Mouse (Mus musculus): Measurements from ENCODE around the gene Btbd2.
"Not testable (repeated sequence)": the region's sequence is repeated elsewhere in the genome, so short reads cannot be mapped to it uniquely, and the experiment has no call there.

Gene Btbd2

GRCm38 (mm10) chr10:80658194-80658840, 1.4 kb upstream of the Btbd2 start:
- in situ Hi-C loops (cut with MboI; ENCODE audit: unreplicated experiment in 2 of 2) = loop anchor here in 1 of 2 experiments (5.0 kb wide), 2 partner anchors 34 to 36 kb away; partner anchors contain the start of gene Csnk1g2

- in situ Hi-C loops (cut with MboI; ENCODE audit: unreplicated experiment in 2 of 2) = loop anchor here in 1 of 2 experiments (5.0 kb wide), 2 partner anchors 34 to 36 kb away; partner anchors contain the start of gene Csnk1g2
These were observed 575 bp downstream of the Btbd2 start for GRCm38 (mm10) chr10:80656130-80656862.

GRCm38 (mm10) chr10:80655406-80656129, 1.3 kb downstream of the Btbd2 start:
- in situ Hi-C loops (cut with MboI; ENCODE audit: unreplicated experiment in 2 of 2) = loop anchor here in 1 of 2 experiments (5.0 kb wide), 2 partner anchors 33 to 37 kb away; partner anchors contain the start of gene Csnk1g2

- in situ Hi-C loops (cut with MboI; ENCODE audit: unreplicated experiment in 2 of 2) = loop anchor here in 1 of 2 experiments (5.0 kb wide), 2 partner anchors 33 to 37 kb away; partner anchors contain the start of gene Csnk1g2
These were observed 2.0 kb downstream of the Btbd2 start for GRCm38 (mm10) chr10:80654866-80655265.

- in situ Hi-C loops (cut with MboI; ENCODE audit: unreplicated experiment in 2 of 2) = no loop called here
These were observed 3.6 kb downstream of the Btbd2 start for GRCm38 (mm10) chr10:80653156-80653720.

- in situ Hi-C loops (cut with MboI; ENCODE audit: unreplicated experiment in 2 of 2) = no loop called here
These were observed 6.5 kb downstream of the Btbd2 start for GRCm38 (mm10) chr10:80650392-80650791.

GRCm38 (mm10) chr10:80649910-80650309, 7.0 kb downstream of the Btbd2 start:
- in situ Hi-C loops (cut with MboI; ENCODE audit: unreplicated experiment in 2 of 2) = not testable (repeated sequence)

GRCm38 (mm10) chr10:80646936-80647335, 9.9 kb downstream of the Btbd2 start:
- in situ Hi-C loops (cut with MboI; ENCODE audit: unreplicated experiment in 2 of 2) = no loop called here

GRCm38 (mm10) chr10:80635345-80635744, 21.5 kb downstream of the Btbd2 start:
- in situ Hi-C loops (cut with MboI; ENCODE audit: unreplicated experiment in 2 of 2) = no loop called here

GRCm38 (mm10) chr10:80628925-80629324, 27.9 kb downstream of the Btbd2 start:
- in situ Hi-C loops (cut with MboI; ENCODE audit: unreplicated experiment in 2 of 2) = loop anchor here in 1 of 2 experiments (5.0 kb wide), 1 partner anchor 52 kb away; the partner anchor contains the start of gene Klf16

GRCm38 (mm10) chr10:80627685-80628084, 29.2 kb downstream of the Btbd2 start:
- in situ Hi-C loops (cut with MboI; ENCODE audit: unreplicated experiment in 2 of 2) = loop anchor here in 1 of 2 experiments (5.0 kb wide), 1 partner anchor 50 kb away; the partner anchor contains the start of gene Klf16

- in situ Hi-C loops (cut with MboI; ENCODE audit: unreplicated experiment in 2 of 2) = loop anchor here in 1 of 2 experiments (5.0 kb wide), 1 partner anchor 48 kb away; the partner anchor contains the start of gene Klf16
These were observed 31.1 kb downstream of the Btbd2 start for GRCm38 (mm10) chr10:80625764-80626163.

GRCm38 (mm10) chr10:80623457-80624191, 33.2 kb downstream of the Btbd2 start:
- in situ Hi-C loops (cut with MboI; ENCODE audit: unreplicated experiment in 2 of 2) = loop anchor here in 1 of 2 experiments (5.0 kb wide), 1 partner anchor 34 kb away; the partner anchor contains the start of gene Btbd2

- in situ Hi-C loops (cut with MboI; ENCODE audit: unreplicated experiment in 2 of 2) = loop anchor here in 1 of 2 experiments (5.0 kb wide), 1 partner anchor 34 kb away; the partner anchor contains the start of gene Btbd2
These were observed 34.0 kb downstream of the Btbd2 start, which contains the start of gene Csnk1g2 for GRCm38 (mm10) chr10:80622661-80623456. Gene Csnk1g2 (plus strand): TSS chr10:80622838.

- in situ Hi-C loops (cut with MboI; ENCODE audit: unreplicated experiment in 2 of 2) = loop anchor here in 1 of 2 experiments (5.0 kb wide), 1 partner anchor 35 kb away; the partner anchor contains the start of gene Btbd2
These were observed 34.8 kb downstream of the Btbd2 start for GRCm38 (mm10) chr10:80621940-80622660.

- in situ Hi-C loops (cut with MboI; ENCODE audit: unreplicated experiment in 2 of 2) = loop anchor here in 1 of 2 experiments (5.0 kb wide), 1 partner anchor 36 kb away; the partner anchor contains the start of gene Btbd2
These were observed 35.3 kb downstream of the Btbd2 start for GRCm38 (mm10) chr10:80621690-80621939.

GRCm38 (mm10) chr10:80620796-80621689, 35.8 kb downstream of the Btbd2 start:
- in situ Hi-C loops (cut with MboI; ENCODE audit: unreplicated experiment in 2 of 2) = loop anchor here in 1 of 2 experiments (5.0 kb wide), 1 partner anchor 36 kb away; the partner anchor contains the start of gene Btbd2
